Mouse (Mus musculus): ENCODE data around the gene P2rx1. TPM values are rescaled to one million over a fixed set of nuclear protein-coding genes. Genes with fewer than 3 reads are reported as not detected.

The P2rx1 gene
- polyA plus RNA-seq (2014; fragmentation: Illumina TruSeq; extraction: RNeasy Lipid Tissue Mini Kit (QIAGEN cat#74804); ENCODE audit: low read depth, low replicate concordance): 0.76 TPM

DNA sequence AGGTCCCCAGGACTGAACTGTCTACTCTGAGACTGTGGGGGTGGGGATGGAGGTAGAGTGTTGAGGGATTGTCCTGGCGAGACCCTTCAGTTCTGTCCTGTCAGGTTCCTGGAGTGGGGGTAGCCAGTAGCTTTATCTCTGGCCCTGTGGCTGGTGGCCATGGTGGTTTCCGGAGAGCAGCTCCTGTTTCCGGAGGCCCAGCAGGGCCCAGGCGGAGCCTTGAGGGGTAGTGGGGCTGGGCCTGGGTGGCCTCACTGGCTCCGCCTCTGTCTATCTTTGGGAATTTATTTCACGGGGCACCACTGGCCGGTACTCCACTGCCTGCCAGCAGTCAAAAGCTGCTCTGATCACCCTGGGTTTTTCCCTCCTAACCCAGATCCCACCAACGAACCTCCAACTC lies at the start of gene P2rx1:
Gene P2rx1, plus strand, starts transcription at position 333 of the 400 bp plus-strand sequence.

DNA sequence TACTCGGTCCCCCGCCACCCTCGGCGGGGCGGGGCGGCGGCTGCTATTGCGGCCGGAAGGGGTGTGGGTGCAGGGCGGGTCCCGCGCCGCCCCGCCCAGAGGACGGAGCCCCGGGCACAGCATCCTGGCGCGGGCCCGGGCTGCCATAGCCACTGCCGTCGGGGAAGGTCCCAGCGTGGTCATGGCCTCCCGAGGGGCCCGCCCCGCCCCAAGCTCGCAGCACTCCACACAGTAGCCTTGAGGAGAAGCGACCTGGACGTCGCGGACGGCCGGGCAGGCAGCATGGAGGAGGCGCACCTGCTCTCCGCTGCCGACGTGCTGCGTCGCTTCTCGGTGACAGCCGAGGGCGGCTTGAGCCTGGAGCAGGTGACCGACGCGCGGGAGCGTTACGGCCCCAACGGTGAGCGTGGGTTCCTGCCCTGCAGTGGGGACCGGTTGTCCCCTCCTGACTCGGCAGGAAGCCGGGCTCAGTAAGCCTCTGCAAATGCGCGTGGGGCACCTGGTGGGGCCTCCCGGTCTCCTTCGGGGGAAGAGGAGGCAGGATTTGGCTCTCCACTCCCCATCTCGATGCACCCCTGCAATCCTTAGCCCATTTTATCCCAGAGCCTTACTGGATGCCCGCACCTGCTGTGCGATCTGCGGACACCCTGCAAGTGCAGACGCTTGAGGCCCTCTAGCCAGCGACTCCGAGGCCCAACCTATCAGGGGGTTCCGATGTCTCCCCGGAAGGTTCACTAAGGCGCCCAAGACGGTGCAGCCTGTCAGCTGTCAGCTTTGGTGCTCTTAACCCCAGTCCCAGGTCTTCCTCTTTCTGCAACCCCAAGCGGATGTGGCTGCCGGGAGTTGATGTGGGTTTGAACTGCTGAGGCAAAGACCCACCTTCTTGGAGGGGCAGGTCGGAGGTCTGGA lies 37.6 kb upstream of the P2rx1 start, which contains the start of gene Atp2a3:
Gene Atp2a3, plus strand, starts transcription at position 98 of the 909 bp plus-strand sequence.

DNA sequence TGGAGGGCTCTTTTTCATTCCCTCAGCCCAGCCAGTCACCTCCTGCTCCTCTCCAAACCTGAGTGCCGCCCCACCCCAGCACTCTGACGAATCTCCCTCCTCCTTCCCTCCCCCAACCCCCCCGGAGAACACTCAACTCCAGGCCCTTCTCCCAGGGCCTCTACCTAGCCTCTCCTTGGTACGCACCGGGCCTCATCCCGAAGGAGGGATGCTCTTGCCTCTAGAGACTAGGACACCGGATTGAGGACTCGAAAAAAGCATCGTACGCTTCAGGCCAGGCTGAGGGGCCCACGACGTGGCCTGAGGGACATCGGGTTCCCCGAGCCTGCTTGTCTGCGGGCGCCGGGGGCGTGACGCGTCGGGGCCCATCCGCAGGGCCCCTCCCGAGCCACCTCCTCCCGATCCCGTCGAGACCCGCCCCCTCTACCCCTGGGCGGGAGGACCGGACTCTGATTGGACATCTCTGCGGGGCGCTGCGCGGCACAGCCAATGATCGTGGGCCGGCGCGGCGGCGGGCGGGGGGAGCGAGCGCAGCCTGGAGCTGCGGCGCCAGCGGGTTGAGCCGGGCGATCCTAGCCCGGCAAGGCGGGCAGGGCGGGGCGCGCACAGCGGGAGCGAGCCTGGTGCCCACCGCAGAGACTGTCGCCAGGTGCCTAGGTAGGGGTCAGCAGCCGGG lies 19.7 kb downstream of the P2rx1 start, which contains the start of gene Camkk1:
Gene Camkk1, plus strand, starts transcription at position 538 of the 676 bp plus-strand sequence.

DNA sequence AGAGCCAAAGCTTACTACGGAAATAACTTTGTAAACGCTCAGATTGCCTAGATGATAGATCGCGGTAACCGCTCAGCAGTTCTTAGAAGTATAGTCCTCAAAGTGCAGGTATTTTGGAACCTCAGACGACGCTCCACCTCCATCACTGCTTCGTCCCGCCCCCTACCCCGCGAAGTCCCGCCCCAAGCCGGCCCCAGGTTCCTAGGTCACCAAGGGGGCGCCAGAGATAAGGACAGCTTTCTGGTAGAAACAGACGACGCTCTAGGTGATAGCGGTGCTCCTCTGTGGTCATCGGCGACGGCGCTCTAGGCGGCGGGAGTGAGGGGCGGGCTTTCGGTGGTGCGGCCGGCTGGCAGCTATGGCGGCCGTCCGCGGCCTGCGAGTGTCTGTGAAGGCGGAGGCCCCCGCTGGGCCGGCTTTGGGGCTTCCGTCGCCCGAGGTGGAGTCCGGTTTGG lies 48.7 kb downstream of the P2rx1 start, which contains the start of gene Ncbp3:
Gene Ncbp3, plus strand, starts transcription at position 242 of the 455 bp plus-strand sequence.

Other genes starting within 250 kb of the P2rx1 start
- gene Cyb5d2, start 203.0 kb upstream of the P2rx1 start, polyA plus RNA-seq (2014; fragmentation: Illumina TruSeq; extraction: RNeasy Lipid Tissue Mini Kit (QIAGEN cat#74804); ENCODE audit: low read depth, low replicate concordance): 10.1 TPM
- 35.0 TPM for gene Zzef1, start 202.9 kb upstream of the P2rx1 start, polyA plus RNA-seq (2014; fragmentation: Illumina TruSeq; extraction: RNeasy Lipid Tissue Mini Kit (QIAGEN cat#74804); ENCODE audit: low read depth, low replicate concordance)
- gene Atp2a3, start 37.9 kb upstream of the P2rx1 start, polyA plus RNA-seq (2014; fragmentation: Illumina TruSeq; extraction: RNeasy Lipid Tissue Mini Kit (QIAGEN cat#74804); ENCODE audit: low read depth, low replicate concordance): 215 TPM
- 0.50 TPM for gene Camkk1, start 19.9 kb downstream of the P2rx1 start, polyA plus RNA-seq (2014; fragmentation: Illumina TruSeq; extraction: RNeasy Lipid Tissue Mini Kit (QIAGEN cat#74804); ENCODE audit: low read depth, low replicate concordance)
- gene Ncbp3, start 48.7 kb downstream of the P2rx1 start, polyA plus RNA-seq (2014; fragmentation: Illumina TruSeq; extraction: RNeasy Lipid Tissue Mini Kit (QIAGEN cat#74804); ENCODE audit: low read depth, low replicate concordance): 10.8 TPM
- gene Itgae, start 91.5 kb downstream of the P2rx1 start, polyA plus RNA-seq (2014; fragmentation: Illumina TruSeq; extraction: RNeasy Lipid Tissue Mini Kit (QIAGEN cat#74804); ENCODE audit: low read depth, low replicate concordance): 1.4 TPM
- 4.4 TPM for gene Haspin, start 139.2 kb downstream of the P2rx1 start, polyA plus RNA-seq (2014; fragmentation: Illumina TruSeq; extraction: RNeasy Lipid Tissue Mini Kit (QIAGEN cat#74804); ENCODE audit: low read depth, low replicate concordance)
- gene P2rx5, start 161.3 kb downstream of the P2rx1 start, polyA plus RNA-seq (2014; fragmentation: Illumina TruSeq; extraction: RNeasy Lipid Tissue Mini Kit (QIAGEN cat#74804); ENCODE audit: low read depth, low replicate concordance): not detected
- 36.6 TPM for gene Emc6, start 177.9 kb downstream of the P2rx1 start, polyA plus RNA-seq (2014; fragmentation: Illumina TruSeq; extraction: RNeasy Lipid Tissue Mini Kit (QIAGEN cat#74804); ENCODE audit: low read depth, low replicate concordance)
- gene Tax1bp3, start 178.0 kb downstream of the P2rx1 start, polyA plus RNA-seq (2014; fragmentation: Illumina TruSeq; extraction: RNeasy Lipid Tissue Mini Kit (QIAGEN cat#74804); ENCODE audit: low read depth, low replicate concordance): 82.2 TPM
- 18.5 TPM for gene Ctns, start 199.9 kb downstream of the P2rx1 start, polyA plus RNA-seq (2014; fragmentation: Illumina TruSeq; extraction: RNeasy Lipid Tissue Mini Kit (QIAGEN cat#74804); ENCODE audit: low read depth, low replicate concordance)
- gene Shpk, start 200.4 kb downstream of the P2rx1 start, polyA plus RNA-seq (2014; fragmentation: Illumina TruSeq; extraction: RNeasy Lipid Tissue Mini Kit (QIAGEN cat#74804); ENCODE audit: low read depth, low replicate concordance): 6.1 TPM
- 0.66 TPM for gene Trpv1, start 235.2 kb downstream of the P2rx1 start, polyA plus RNA-seq (2014; fragmentation: Illumina TruSeq; extraction: RNeasy Lipid Tissue Mini Kit (QIAGEN cat#74804); ENCODE audit: low read depth, low replicate concordance)